ENCODE assay signal across 9 mouse cellular contexts in genomic region chr5:35563449-35563848, GRCm38 (mm10). TPM values are rescaled to one million over a fixed set of nuclear protein-coding genes. Genes with fewer than 3 reads are reported as not detected.
DNase-seq lines count a peak whose midpoint lies in the region; TF ChIP-seq lines count a peak whose summit lies in the region.
"Had no signal": no experiment of that assay in that cellular context is flagged by ENCODE, and none has a peak within 500 bp of the region (broad histone marks: within the 10 kb centered on the region; RNA-seq: fewer than 3 reads in every experiment).

No protein-coding gene starts in this region.

- TF ChIP-seq CTCF in E14TG2a.4 (conservative IDR thresholded peaks at IDR 0.05; ENCODE audit: low read length) = peak; percentile 96

- peaks cover under 1% of the 10 kb centered on the region; the same call in 1 of the 2 replicates for H3K4me1 ChIP-seq in E14TG2a.4 (replicated peaks; ENCODE audit: low read depth, low read length)

- H3K36me3 ChIP-seq in E14TG2a.4 (ENCODE audit: insufficient read depth, low read length) = peaks cover 100% of the 10 kb centered on the region

- H3K9me3 ChIP-seq in E14TG2a.4 (ENCODE audit: low read length) = no peaks in the 10 kb centered on the region
- H3K9me3 ChIP-seq: heart, embryonic 15.5 days had no signal

- no peaks in the 10 kb centered on the region for H3K27me3 ChIP-seq in E14TG2a.4 (ENCODE audit: insufficient read depth, low read length)
- H3K27me3 ChIP-seq: heart, embryonic 15.5 days had no signal

- peak; percentile 80 to 84 for DNase-seq in adrenal gland, adult 18-20 months (ENCODE audit: low spot score in 2 of 2)
- DNase-seq in embryo, embryonic 10.5 days (ENCODE audit: low spot score) = peak; percentile 79
- DNase-seq in heart, adult 8-10 months (ENCODE audit: low spot score) = peak; percentile 69
- DNase-seq in kidney, postnatal 4 days = peak; percentile 89 to 91
- peak; percentile 82 for DNase-seq in lung, postnatal 10 days
- DNase-seq in skeletal muscle tissue, adult 2 months (ENCODE audit: low read depth, low spot score) = peak; percentile 31
- DNase-seq in yolk sac, embryonic 10.5 days (ENCODE audit: low spot score) = peak; percentile 42

- no peak overlapping the region for H3K4me3 ChIP-seq in E14TG2a.4 (replicated peaks; ENCODE audit: low read length)
- H3K4me3 ChIP-seq: heart, embryonic 15.5 days had no signal

RNA-seq across cellular contexts. Expression of gene Trmt44, which starts 11.4 kb away (rescaled TPM):
- 1 to 10 TPM; 7.1 to 7.7 TPM for total RNA-seq in adrenal gland, adult 18-20 months (2021)
- total RNA-seq in heart, adult 8-10 months (2022) = 1 to 10 TPM; 1.7 to 2.1 (median 2.0) TPM

RNA-seq across cellular contexts. Expression of gene Acox3, which starts 19.4 kb away (rescaled TPM):
- 10 to 100 TPM; 51.0 to 53.6 TPM for total RNA-seq in adrenal gland, adult 18-20 months (2021)
- 10 to 100 TPM; 21.9 to 32.0 (median 26.4) TPM for total RNA-seq in heart, adult 8-10 months (2022)

RNA-seq across cellular contexts. Expression of gene Cpz, which starts 38.0 kb away (rescaled TPM):
- total RNA-seq in adrenal gland, adult 18-20 months (2021) = 1 to 10 TPM in 1 of 2 experiments, under 1 TPM in 1; 0.35 to 1.1 TPM
- under 1 TPM in 3 of 4 experiments, not detected in 1; 0.25 to 0.59 (median 0.41) TPM for total RNA-seq in heart, adult 8-10 months (2022)

Comparison
In these comparisons a context has a peak if more than half of its experiments do, and no peak if none do; other contexts are left out.
1. DNase-seq: peak in every context shown above with its lines; median percentile 90 in kidney, postnatal 4 days; 82 in adrenal gland, adult 18-20 months; 82 in lung, postnatal 10 days; 79 in embryo, embryonic 10.5 days; 69 in heart, adult 8-10 months; 42 in yolk sac, embryonic 10.5 days; 31 in skeletal muscle tissue, adult 2 months.